Mouse (Mus musculus) spleen, adult 2 months (tissue): ENCODE data around the gene Rps7. TPM values are rescaled to one million over a fixed set of nuclear protein-coding genes. Genes with fewer than 3 reads are reported as not detected.

Source experiments
- DNase-seq, 2 experiments: peaks; one replicate each; pipeline versions ENCODE4 v3.0.0 to v3.0.0-alpha.2; 2012 to 2021; ENCODE audit warnings: low spot score in 2 of 2, low read depth in 1 of 2
- H3K27ac ChIP-seq: fragments of 200-500 bp; 2 replicates; pipeline ENCODE4 v1.5.1; 2012; ENCODE audit warnings: low read length, inconsistent platforms; ENCODE audit not compliant: insufficient read depth
- H3K27me3 ChIP-seq: fragments of 200-500 bp; 2 replicates; pipeline ENCODE4 v1.6.1; 2012; ENCODE audit warnings: mild to moderate bottlenecking, moderate library complexity, low read length, inconsistent platforms; ENCODE audit not compliant: control insufficient read depth, insufficient read depth
- H3K36me3 ChIP-seq: fragments of 200-500 bp; 2 replicates; pipeline ENCODE4 v1.6.1; 2012; ENCODE audit warnings: mild to moderate bottlenecking, low read length, inconsistent platforms; ENCODE audit not compliant: control insufficient read depth, insufficient read depth
- H3K4me1 ChIP-seq: fragments of 200-500 bp; 2 replicates; pipeline ENCODE4 v1.6.1; 2011; ENCODE audit warnings: inconsistent platforms; ENCODE audit not compliant: control insufficient read depth, insufficient read depth, insufficient read length
- H3K4me3 ChIP-seq: fragments of 200-500 bp; 2 replicates; pipeline ENCODE4 v1.5.1; 2011; ENCODE audit warnings: mild to moderate bottlenecking, inconsistent platforms; ENCODE audit not compliant: insufficient read depth, insufficient read length; ENCODE audit errors: extremely low read depth
- CTCF ChIP-seq: fragments of 200-500 bp; IDR thresholded peaks from 2 replicates; pipeline ENCODE4 v1.5.1; 2011; ENCODE audit warnings: mild to moderate bottlenecking, inconsistent platforms; ENCODE audit not compliant: insufficient read depth, insufficient read length, insufficient replicate concordance; ENCODE audit errors: extremely low read depth
- POLR2A ChIP-seq: fragments of 200-500 bp; IDR thresholded peaks from 2 replicates; pipeline ENCODE4 v1.6.1; 2011; ENCODE audit warnings: low read depth, low read length, inconsistent platforms
- WGBS: fragments of 180-500 bp; shearing (Covaris S2); methylation state at CpG from one replicate; pipeline ENCODE4 v1.1.7; 2018; 5-methylcytosine and 5-hydroxymethylcytosine counted together
- polyA plus RNA-seq: library from polyadenylated mRNA; depleted of rRNA; stranded (reverse); fragments of >200 nt; gene quantifications from 2 replicates; pipeline ENCODE4 v1.2.3, GENCODE M21; 2012

Gene Rps7
- polyA plus RNA-seq, 1 experiment: 315 TPM

GRCm38 (mm10) chr12:28628436-28628835, 7.3 kb downstream of the Rps7 start:
- no peaks in the 10 kb centered on the region for H3K27me3 ChIP-seq
- no peaks in the 10 kb centered on the region for H3K4me1 ChIP-seq
- no peak for TF ChIP-seq POLR2A
- no peak for TF ChIP-seq CTCF
- no peak overlapping the region for H3K4me3 ChIP-seq
- H3K36me3 ChIP-seq: peaks cover 34% of the 10 kb centered on the region
- no peak overlapping the region for H3K27ac ChIP-seq
- 94% methylated on average over 2 of the region's 2 CpGs for WGBS
- DNase-seq: no peak

- H3K27ac ChIP-seq: no peak overlapping the region
- no peaks in the 10 kb centered on the region for H3K4me1 ChIP-seq
- peaks cover 23% of the 10 kb centered on the region for H3K36me3 ChIP-seq
- H3K27me3 ChIP-seq: no peaks in the 10 kb centered on the region
- 65% methylated on average over 4 of the region's 4 CpGs for whole genome bisulfite sequencing
- H3K4me3 ChIP-seq: no peak overlapping the region
- no peak for DNase-seq
- TF ChIP-seq CTCF (no peak), POLR2A (no peak)
These were observed 8.7 kb downstream of the Rps7 start for GRCm38 (mm10) chr12:28627092-28627491.

GRCm38 (mm10) chr12:28625407-28625806, 10.3 kb downstream of the Rps7 start:
- TF ChIP-seq CTCF: no peak
- TF ChIP-seq POLR2A: no peak
- Histone ChIP-seq H3K27ac (no peak overlapping the region), H3K4me3 (no peak overlapping the region), H3K4me1 (no peaks in the 10 kb centered on the region), H3K27me3 (no peaks in the 10 kb centered on the region), H3K36me3 (peaks cover 10% of the 10 kb centered on the region)
- 86% methylated on average over 7 of the region's 7 CpGs for WGBS
- no peak for DNase-seq

GRCm38 (mm10) chr12:28624251-28624650, 11.5 kb downstream of the Rps7 start:
- WGBS: 86% methylated on average over 2 of the region's 2 CpGs
- peaks cover under 1% of the 10 kb centered on the region for H3K36me3 ChIP-seq
- H3K27ac ChIP-seq: no peak overlapping the region
- no peaks in the 10 kb centered on the region for H3K4me1 ChIP-seq
- H3K27me3 ChIP-seq: no peaks in the 10 kb centered on the region
- no peak for DNase-seq
- no peak for TF ChIP-seq CTCF
- TF ChIP-seq POLR2A: no peak
- H3K4me3 ChIP-seq: no peak overlapping the region

GRCm38 (mm10) chr12:28623195-28623594, 12.6 kb downstream of the Rps7 start, which contains the start of gene Colec11:
Colec11 (minus strand) TSS chr12:28623377.
- no peaks in the 10 kb centered on the region for H3K27me3 ChIP-seq
- H3K36me3 ChIP-seq: no peaks in the 10 kb centered on the region; the same call in 1 of the 2 replicates
- no peak within 1 kb of the TSS for H3K4me3 ChIP-seq
- H3K4me1 ChIP-seq: no peaks in the 10 kb centered on the region
- DNase-seq: no peak
- WGBS: 59% methylated on average over 5 of the region's 5 CpGs
- H3K27ac ChIP-seq: no peak within 1 kb of the TSS
- TF ChIP-seq CTCF: no peak
- no peak for TF ChIP-seq POLR2A

GRCm38 (mm10) chr12:28622641-28623040, 13.1 kb downstream of the Rps7 start:
- no peaks in the 10 kb centered on the region for H3K36me3 ChIP-seq
- H3K4me3 ChIP-seq: no peak overlapping the region
- 84% methylated on average over 1 of the region's 1 CpGs for WGBS

GRCm38 (mm10) chr12:28622167-28622532, 13.6 kb downstream of the Rps7 start:
- H3K27me3 ChIP-seq: no peaks in the 10 kb centered on the region
- H3K36me3 ChIP-seq: no peaks in the 10 kb centered on the region
- 67% methylated on average over 5 of the region's 5 CpGs for WGBS
- H3K27ac ChIP-seq: no peak overlapping the region
- H3K4me1 ChIP-seq: no peaks in the 10 kb centered on the region
- TF ChIP-seq POLR2A (no peak), CTCF (no peak)
- DNase-seq: no peak
- H3K4me3 ChIP-seq: no peak overlapping the region

More at GRCm38 (mm10) chr12:28622641-28623040, 13.1 kb downstream of the Rps7 start:
- Histone ChIP-seq H3K27me3 (no peaks in the 10 kb centered on the region), H3K27ac (no peak overlapping the region), H3K4me1 (no peaks in the 10 kb centered on the region)
- no peak for DNase-seq
- TF ChIP-seq CTCF: no peak
